Mouse (Mus musculus) adrenal gland, postnatal 36 days (tissue): Measurements from ENCODE around the gene Gm17490. TPM values are rescaled to one million over a fixed set of nuclear protein-coding genes. Genes with fewer than 3 reads are reported as not detected.
A peak's percentile ranks its signal among the peaks of the same experiment; 100 is the strongest.

Experiments used
- DNase-seq, 2 experiments: peaks; one replicate each; pipeline ENCODE4 v3.0.0; 2021; ENCODE audit warnings: mixed read lengths in 1 of 2
- long read RNA-seq, 2 experiments: library from polyadenylated mRNA; stranded (forward); transcript quantifications; one replicate each; pipeline ENCODE4 v2.0.0; 2021; ENCODE audit warnings: borderline sequencing depth in 2 of 2
- total RNA-seq, 2 experiments: library from RNA; stranded (reverse); gene quantifications; 2 replicates each; pipeline ENCODE4 v1.2.3; 2021

Gm17490 gene
- total RNA-seq, result not detected
- long read RNA-seq, experiment 1, result 0 reads
- long read RNA-seq, experiment 2, result 0 reads

DNA sequence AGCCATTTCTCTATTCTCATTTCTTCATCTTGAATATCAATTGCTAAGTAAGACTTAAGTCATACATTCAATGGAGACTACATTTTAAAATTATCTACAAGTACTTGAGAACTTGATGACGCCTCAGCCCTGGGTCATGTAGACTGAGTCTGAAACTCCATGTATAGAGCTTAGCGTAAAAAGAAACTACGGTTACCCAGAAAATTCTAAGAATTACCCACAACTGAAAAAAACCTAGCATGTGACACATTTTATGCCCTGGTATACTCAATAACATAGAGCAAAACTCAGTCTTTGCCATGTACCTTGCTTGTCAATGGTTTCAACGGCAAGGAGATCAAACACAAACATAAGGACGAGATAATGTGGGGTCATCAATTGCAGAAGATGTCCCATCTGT, at the start of gene Gm17490:
Gene Gm17490 (minus strand): TSS at position 375 of the 400 bp plus-strand sequence.
- no peak for DNase-seq

GRCm38 (mm10) chr2:11672144-11672543, 46.1 kb upstream of the Gm17490 start:
- DNase-seq, result peak; percentile 10 to 35

- no peak for DNase-seq
Observed at GRCm38 (mm10) chr2:11665326-11665725, 39.3 kb upstream of the Gm17490 start.

GRCm38 (mm10) chr2:11664806-11665205, 38.7 kb upstream of the Gm17490 start:
- peak in 1 of 2 experiments; percentile 22 for DNase-seq

DNA sequence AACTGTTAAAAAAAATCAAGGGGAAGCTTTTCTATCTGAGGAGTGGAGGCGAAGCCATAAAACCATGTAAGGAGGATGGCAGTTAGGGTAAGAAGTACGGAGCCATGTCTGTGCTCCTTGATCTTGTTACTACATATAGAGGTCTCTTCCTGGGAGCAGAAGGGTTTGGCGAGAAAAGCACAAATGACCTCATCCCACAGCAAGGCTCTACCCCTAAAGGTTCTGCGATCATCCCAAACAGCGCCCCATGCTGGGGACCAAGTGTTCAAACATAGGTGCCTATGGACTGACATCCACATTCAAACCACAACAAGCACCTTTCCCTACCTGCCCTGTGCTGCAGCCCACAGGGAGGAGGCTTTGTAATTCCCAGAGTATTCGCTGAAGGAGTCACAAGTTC, 38.3 kb upstream of the Gm17490 start:
- peak; percentile 64 to 73 for DNase-seq

DNA sequence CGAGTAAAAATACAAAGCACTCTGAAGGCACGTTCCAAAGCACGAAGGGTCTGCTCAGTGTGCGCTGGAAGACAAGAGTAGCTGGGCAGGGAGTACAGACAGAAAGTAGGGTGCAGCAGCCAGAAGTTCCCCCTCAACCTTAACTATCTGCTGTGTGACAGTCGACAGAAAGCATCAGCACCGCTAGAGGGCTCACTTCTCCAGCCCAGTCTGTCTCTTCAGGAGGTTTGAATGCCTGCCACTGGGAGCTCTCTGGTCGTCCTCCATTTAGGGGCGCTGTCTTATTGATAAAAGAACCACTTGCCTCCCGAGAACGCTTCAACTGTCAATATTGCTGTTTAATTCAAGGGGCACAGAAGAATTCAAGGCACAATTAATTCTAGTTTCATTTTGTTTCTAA, 37.9 kb upstream of the Gm17490 start:
- peak; percentile 84 to 90 for DNase-seq

GRCm38 (mm10) chr2:11662907-11663230, 36.8 kb upstream of the Gm17490 start:
- no peak for DNase-seq

GRCm38 (mm10) chr2:11662143-11662906, 36.3 kb upstream of the Gm17490 start:
- no peak for DNase-seq

- DNase-seq, result no peak
Observed at GRCm38 (mm10) chr2:11659263-11659662, 33.2 kb upstream of the Gm17490 start.

DNA sequence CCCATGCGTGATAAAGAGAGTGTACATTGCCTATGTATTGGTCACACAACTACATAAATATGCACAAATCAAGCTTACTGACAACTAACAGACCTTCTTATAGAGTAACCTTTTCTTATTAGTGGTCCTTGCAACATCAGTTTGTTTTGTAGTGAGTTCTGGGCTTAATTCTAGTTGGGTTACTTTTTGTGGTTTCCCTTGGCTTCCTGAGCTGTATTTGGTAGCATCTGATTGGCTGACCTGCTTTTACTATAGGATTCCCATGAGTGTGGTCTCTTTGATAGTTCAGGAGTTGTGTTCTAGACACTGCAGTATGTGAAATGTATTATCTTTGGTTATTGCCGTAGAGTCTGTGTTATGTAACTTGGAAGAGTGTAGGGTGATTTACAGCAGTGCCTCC, 31.5 kb upstream of the Gm17490 start:
- no peak for DNase-seq

DNA sequence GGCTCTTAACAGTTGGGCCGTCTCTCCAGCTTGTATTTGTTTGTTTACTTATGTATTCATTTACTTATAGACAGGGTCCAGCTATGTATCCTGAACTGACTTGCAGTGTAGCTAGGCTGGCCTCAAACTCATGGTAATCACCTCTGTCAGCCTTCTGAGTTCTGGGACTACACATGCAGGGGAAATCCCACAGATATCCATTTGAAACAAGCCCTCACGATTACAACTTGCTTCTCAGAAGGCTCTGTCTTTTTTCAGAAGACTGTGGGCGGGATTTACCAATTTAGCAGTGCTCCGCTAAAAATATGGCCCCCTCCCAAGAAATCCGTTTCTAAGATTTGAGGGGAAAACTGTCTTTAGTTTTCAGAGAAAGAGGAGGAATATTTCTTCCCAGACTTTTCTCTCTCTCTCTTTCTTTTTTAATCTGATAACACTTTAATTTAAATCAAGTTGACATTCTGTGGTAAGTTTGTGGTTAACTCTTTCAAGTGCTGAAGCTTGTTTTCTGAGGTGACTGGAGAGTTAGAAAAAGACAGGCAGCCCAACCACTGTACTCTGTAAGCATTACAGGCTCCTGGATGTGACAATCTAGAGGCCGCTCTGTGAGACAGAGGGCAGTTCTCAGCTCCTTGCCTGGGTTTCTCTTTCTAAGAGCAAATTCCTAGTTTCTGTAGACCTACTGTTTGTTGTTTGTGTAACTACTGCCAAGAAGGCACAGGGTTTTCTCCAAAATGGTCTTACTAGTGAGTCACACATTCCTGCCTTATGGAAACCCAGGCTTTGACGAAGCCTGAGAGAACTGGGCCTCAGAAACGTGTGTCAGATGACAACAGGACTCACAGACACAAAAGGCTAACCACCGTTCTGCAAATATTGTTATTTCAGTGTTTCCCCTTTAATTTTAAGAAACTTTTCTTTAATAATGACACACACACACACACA, 29.2 kb upstream of the Gm17490 start:
- no peak for DNase-seq

GRCm38 (mm10) chr2:11653780-11654179, 27.7 kb upstream of the Gm17490 start:
- DNase-seq, result no peak

DNA sequence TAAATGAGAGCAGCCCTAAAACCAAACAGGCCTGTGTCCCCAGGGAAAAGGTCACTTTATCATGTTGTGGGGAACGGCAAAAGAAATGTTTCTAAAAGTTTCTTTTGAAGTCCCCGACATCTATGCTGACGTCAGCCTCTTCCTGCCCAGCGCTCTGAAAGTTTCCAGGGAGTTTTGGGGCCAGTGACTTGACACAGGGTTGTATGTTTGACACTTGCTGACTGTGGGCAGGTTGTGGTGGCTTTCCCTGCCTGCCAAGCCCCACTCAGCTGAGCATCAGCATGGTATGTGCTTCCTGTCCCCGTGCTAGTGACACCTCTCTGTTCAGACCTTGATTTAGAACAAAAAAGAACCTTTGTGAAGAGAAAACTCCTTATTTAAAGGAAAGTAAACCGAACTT, 27.3 kb upstream of the Gm17490 start:
- DNase-seq, result peak; percentile 25 to 46

GRCm38 (mm10) chr2:11652780-11653179, 26.7 kb upstream of the Gm17490 start:
- DNase-seq, result no peak

- no peak for DNase-seq
Observed at GRCm38 (mm10) chr2:11652196-11652595, 26.1 kb upstream of the Gm17490 start.

DNA sequence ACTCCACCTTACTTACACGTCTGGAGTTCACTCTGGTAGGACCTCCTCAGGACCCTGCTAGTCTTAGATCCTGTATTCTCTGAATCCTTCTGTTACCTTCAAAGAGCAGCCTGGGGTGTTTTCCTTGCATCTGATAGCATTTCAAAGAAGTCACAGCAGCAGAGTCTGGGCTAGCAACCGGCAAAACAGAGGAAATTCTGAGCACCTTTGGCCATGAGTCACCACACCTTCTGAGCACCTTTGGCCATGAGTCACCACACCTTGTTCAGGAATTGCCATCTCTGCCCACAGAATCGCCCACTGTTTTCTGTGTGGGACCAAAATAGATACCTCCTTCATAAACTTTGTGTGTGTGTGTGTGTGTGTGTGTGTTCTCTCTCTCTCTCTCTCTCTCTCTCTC, 25.4 kb upstream of the Gm17490 start:
- no peak for DNase-seq

- no peak for DNase-seq
Observed at GRCm38 (mm10) chr2:11645297-11645696, 19.2 kb upstream of the Gm17490 start.

DNA sequence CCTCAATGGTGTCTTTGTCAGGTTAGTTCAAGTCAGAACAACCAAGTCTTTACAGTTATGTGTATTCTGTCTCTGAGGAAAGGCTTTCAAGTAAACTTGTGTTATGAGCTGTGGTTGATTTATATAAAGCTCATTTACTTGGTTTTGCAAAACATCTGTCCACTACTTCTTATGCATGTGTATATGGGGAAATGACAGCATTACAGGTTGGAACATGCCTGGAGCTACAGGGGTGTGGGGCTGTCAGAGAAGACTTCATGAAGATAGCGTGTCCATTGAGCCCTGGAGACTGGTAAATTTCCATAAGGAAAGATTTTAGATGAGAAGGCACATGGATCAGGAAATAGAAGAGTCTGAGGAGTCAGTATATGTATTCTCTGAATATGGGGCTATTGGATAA, 18.0 kb upstream of the Gm17490 start:
- no peak for DNase-seq

DNA sequence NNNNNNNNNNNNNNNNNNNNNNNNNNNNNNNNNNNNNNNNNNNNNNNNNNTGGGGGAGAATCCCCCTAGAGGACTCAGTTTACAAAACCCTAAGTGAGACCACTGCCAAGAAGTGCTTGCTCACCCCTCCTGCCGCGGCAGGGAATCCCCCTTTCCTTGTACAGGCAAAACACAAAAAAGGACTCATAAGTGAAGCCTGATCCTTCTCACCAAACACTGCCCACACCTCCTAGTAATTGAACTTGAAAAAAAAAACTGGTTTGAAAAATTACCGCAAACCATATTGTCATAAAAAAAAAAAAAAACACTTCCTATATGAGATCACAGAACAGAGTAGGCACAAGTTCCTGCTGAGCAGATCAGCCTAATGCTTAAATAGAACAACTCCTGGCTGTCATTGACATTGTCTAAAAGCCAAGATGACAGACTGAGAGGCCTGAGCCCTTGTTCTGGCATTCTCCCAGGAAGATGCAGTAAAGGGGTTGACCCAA, 16.4 kb upstream of the Gm17490 start, which contains the start of gene Il2ra:
Gene Il2ra (plus strand): TSS at position 357 of the 491 bp plus-strand sequence.
- no peak for DNase-seq

GRCm38 (mm10) chr2:11637115-11637514, 11.1 kb upstream of the Gm17490 start:
- DNase-seq, result no peak

DNA sequence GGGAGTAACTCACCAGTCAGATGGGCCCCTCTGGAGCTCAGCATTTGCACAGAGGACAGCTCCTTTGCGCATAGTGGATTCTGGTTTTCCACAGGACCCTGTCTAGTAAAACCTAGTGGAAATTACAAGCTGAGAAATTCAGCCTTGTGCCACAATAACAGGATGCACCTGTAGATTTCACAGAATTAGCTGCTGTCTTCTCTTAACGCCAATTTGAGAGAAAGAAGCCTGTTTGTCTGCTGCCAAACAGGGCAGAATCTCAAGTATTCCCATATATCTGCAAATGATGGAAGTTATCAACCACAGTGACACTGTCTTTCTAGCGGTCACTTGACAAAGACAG, 10.0 kb upstream of the Gm17490 start:
- no peak for DNase-seq

- DNase-seq, result no peak
Observed at GRCm38 (mm10) chr2:11635471-11636137, 9.5 kb upstream of the Gm17490 start.

DNA sequence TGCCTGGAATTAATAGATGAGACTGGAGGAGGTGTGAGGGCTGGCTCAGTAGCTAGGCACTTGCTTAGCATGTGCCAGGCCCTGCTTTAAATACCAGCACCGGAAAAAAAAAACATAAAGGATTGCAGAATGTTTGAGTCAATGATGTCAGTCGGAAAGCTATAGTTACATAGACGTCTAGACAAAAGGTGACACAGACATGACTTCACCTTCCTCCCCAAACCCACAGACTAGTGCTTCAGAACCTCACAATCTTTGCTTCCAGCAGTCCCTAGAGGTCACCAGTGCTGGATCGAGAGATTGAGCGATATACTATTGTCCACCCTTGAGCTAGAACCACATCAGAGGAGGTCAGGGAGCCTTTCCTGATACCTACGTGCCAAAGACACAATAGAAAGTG, 9.0 kb upstream of the Gm17490 start:
- DNase-seq, result no peak
